Mouse (Mus musculus) naive thymus-derived CD4-positive, alpha-beta T cell, adult 2 months (primary cell): ENCODE data around the gene Znfx1.

Experiments
- DNase-seq: peaks from one replicate; pipeline ENCODE4 v3.0.0-alpha.2; 2011; ENCODE audit warnings: low read depth

Znfx1 gene

GRCm38 (mm10) chr2:167071641-167072601 lies 9.1 kb upstream of the Znfx1 start:
- peak; percentile 97 for DNase-seq

GRCm38 (mm10) chr2:167071266-167071640 lies 8.4 kb upstream of the Znfx1 start:
- no peak for DNase-seq

- DNase-seq: no peak
Observed at GRCm38 (mm10) chr2:167070341-167070740, 7.5 kb upstream of the Znfx1 start.

GRCm38 (mm10) chr2:167067575-167067974 lies 4.8 kb upstream of the Znfx1 start:
- DNase-seq: no peak

- DNase-seq: no peak
Observed at GRCm38 (mm10) chr2:167066528-167067516, 4.0 kb upstream of the Znfx1 start.

GRCm38 (mm10) chr2:167066031-167066430 lies 3.2 kb upstream of the Znfx1 start:
- no peak for DNase-seq

- peak; percentile 32 for DNase-seq
Observed at GRCm38 (mm10) chr2:167064601-167065295, 1.9 kb upstream of the Znfx1 start.

- DNase-seq: peak; percentile 36
Observed at GRCm38 (mm10) chr2:167063906-167064496, 1.2 kb upstream of the Znfx1 start.

- DNase-seq: peak; percentile 96
Observed at GRCm38 (mm10) chr2:167062497-167062911, 311 bp downstream of the Znfx1 start.

GRCm38 (mm10) chr2:167061381-167062034 lies 1.3 kb downstream of the Znfx1 start:
- DNase-seq: peak; percentile 43

GRCm38 (mm10) chr2:167060761-167061160 lies 2.1 kb downstream of the Znfx1 start:
- no peak for DNase-seq

GRCm38 (mm10) chr2:167060360-167060759 lies 2.5 kb downstream of the Znfx1 start:
- DNase-seq: no peak

GRCm38 (mm10) chr2:167059960-167060359 lies 2.9 kb downstream of the Znfx1 start:
- no peak for DNase-seq

- no peak for DNase-seq
Observed at GRCm38 (mm10) chr2:167059536-167059935, 3.3 kb downstream of the Znfx1 start.

GRCm38 (mm10) chr2:167058814-167059387 lies 3.9 kb downstream of the Znfx1 start:
- no peak for DNase-seq

GRCm38 (mm10) chr2:167058201-167058600 lies 4.6 kb downstream of the Znfx1 start:
- peak; percentile 41 for DNase-seq

- DNase-seq: no peak
Observed at GRCm38 (mm10) chr2:167056942-167057323, 5.9 kb downstream of the Znfx1 start.

GRCm38 (mm10) chr2:167056210-167056941 lies 6.4 kb downstream of the Znfx1 start:
- no peak for DNase-seq

GRCm38 (mm10) chr2:167055386-167055785 lies 7.4 kb downstream of the Znfx1 start:
- DNase-seq: no peak
